Mouse (Mus musculus): ENCODE results near the gene Mrpl23. TPM values are rescaled to one million over a fixed set of nuclear protein-coding genes. Genes with fewer than 3 reads are reported as not detected.

The Mrpl23 gene
- polyA plus RNA-seq, 1 experiment from 2014 or later: 12.0 TPM

GRCm38 (mm10) chr7:142552591-142553416 is 20.3 kb downstream of the Mrpl23 start:
- peak; percentile 74 for ATAC-seq (ENCODE audit: insufficient number of reproducible peaks, low FRiP score)
- H3K4me1 ChIP-seq (replicated peaks): peaks cover 84% of the 10 kb centered on the region
- no peak overlapping the region for H3K4me3 ChIP-seq
- peak overlapping the region; percentile 29; the same call in 1 of the 2 replicates for H3K9ac ChIP-seq
- no peaks in the 10 kb centered on the region for H3K9me3 ChIP-seq (replicated peaks)
- WGBS: 17% methylated on average over 13 of the region's 13 CpGs
- 0 out of 2 replicates have a peak overlapping the region, but pooled peaks have one; percentile 20 for H3K4me2 ChIP-seq
- no peaks in the 10 kb centered on the region for H3K27me3 ChIP-seq (replicated peaks)
- H3K36me3 ChIP-seq: no peaks in the 10 kb centered on the region
- H3K27ac ChIP-seq (ENCODE audit: poor library complexity, severe bottlenecking): peak overlapping the region; percentile 94

DNA sequence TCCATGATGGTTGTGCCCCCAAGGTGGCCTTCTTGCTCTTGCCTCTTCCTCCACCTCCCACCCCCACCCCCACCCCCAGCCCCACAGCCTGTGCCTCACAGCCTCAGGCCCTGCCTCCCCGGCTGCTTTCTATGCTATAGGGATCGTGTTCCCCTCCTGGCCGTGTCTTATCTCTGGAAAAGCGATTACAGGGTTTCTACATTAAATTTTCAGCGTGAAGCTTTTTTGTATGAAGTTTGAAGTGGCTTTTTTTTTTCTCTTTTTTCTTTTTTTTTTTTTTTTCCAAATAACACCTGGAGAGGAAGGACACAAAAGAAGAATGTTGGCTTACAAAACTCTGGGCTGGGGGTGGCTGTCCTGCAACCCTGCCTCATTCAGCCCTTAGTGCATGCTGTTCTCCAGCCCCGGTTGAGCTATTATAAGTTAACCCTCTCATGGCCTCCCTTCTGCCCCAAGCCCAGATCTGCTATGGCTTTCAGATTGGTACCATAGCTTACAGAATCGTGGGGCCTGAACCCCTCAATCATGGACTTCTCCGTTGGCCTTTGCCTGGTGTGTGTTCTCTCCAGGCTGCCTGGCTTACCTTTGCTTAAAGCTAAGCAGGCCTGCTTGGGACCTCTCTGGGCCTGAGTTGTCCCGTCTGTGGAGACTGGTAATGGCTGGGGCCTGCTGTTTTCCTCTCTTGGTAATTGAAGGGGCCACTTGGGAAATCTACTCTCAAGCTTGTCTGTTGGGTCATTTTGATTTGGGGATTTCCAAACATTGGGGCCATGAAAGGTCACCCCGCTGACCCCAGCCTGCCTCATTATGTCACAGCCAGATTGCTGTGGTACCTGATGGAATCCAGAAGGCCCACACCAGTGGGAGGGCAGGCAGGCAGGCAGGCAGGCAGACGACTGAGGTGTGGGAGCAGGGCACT is 21.2 kb downstream of the Mrpl23 start:
- Histone ChIP-seq H3K4me3 (no peak overlapping the region), H3K27ac (ENCODE audit: poor library complexity, severe bottlenecking) (peak overlapping the region; percentile 94), H3K9me3 (replicated peaks) (no peaks in the 10 kb centered on the region), H3K9ac (peak overlapping the region; percentile 48; the same call in 1 of the 2 replicates), H3K4me1 (replicated peaks) (peaks cover 81% of the 10 kb centered on the region), H3K36me3 (no peaks in the 10 kb centered on the region), H3K27me3 (replicated peaks) (no peaks in the 10 kb centered on the region), H3K4me2 (0 out of 2 replicates have a peak overlapping the region, but pooled peaks have one; percentile 20)
- peak; percentile 13; the same call in 1 of the 2 replicates for ATAC-seq (ENCODE audit: insufficient number of reproducible peaks, low FRiP score)
- WGBS: 16% methylated on average over 11 of the region's 11 CpGs

GRCm38 (mm10) chr7:142554625-142555024 is 22.1 kb downstream of the Mrpl23 start:
- H3K27me3 ChIP-seq (replicated peaks): no peaks in the 10 kb centered on the region
- H3K9me3 ChIP-seq (replicated peaks): no peaks in the 10 kb centered on the region
- H3K4me2 ChIP-seq: no peak overlapping the region
- no peak overlapping the region; the same call in none of the 2 replicates for H3K9ac ChIP-seq
- peaks cover 77% of the 10 kb centered on the region for H3K4me1 ChIP-seq (replicated peaks)
- H3K4me3 ChIP-seq: no peak overlapping the region
- no peak for ATAC-seq (ENCODE audit: insufficient number of reproducible peaks, low FRiP score)
- no peaks in the 10 kb centered on the region for H3K36me3 ChIP-seq
- 34% methylated on average over 1 of the region's 1 CpGs for WGBS
- peak overlapping the region; percentile 83 for H3K27ac ChIP-seq (ENCODE audit: poor library complexity, severe bottlenecking)

DNA sequence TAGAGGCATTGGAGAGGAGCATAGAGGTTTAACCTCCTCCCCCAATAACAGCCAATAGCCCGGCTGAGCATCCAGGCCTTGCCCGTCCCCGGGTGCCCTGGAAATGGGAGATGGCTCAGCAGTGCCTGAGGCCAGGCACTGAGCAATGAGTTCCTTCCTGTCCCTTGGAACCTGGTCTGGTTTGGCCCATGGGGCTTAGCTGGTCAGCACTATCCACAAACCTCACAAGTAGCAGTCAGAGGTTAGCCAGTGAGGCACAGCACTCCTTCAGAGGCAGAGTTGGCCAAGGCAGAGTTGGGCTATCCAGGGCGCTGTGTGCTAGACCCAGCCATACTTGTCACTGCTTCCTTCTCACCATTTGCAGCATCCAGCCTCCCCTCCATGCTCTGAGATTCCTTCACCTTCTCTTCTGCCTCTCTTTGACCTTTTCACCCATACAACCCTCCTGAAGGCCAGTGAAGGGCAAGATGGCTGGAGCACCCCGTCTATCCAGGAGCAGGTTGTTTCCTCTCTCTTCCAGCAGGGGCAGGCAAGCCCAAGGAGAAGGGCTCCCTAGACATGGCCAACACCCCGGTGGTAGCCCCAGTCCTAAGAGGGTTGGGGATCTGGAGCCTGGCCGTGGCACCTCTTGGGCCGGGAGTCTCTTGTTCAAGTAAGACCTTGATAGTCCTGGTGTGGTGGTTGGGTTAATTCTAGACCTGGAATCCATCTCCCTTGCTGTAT is 23.0 kb downstream of the Mrpl23 start:
- Histone ChIP-seq H3K9me3 (replicated peaks) (no peaks in the 10 kb centered on the region), H3K9ac (no peak overlapping the region), H3K4me1 (replicated peaks) (peaks cover 78% of the 10 kb centered on the region), H3K36me3 (no peaks in the 10 kb centered on the region), H3K4me3 (no peak overlapping the region), H3K27ac (ENCODE audit: poor library complexity, severe bottlenecking) (no peak overlapping the region), H3K4me2 (no peak overlapping the region), H3K27me3 (replicated peaks) (no peaks in the 10 kb centered on the region)
- no peak for ATAC-seq (ENCODE audit: insufficient number of reproducible peaks, low FRiP score)
- WGBS: 82% methylated on average over 8 of the region's 8 CpGs

GRCm38 (mm10) chr7:142556089-142556476 is 23.6 kb downstream of the Mrpl23 start:
- ATAC-seq (ENCODE audit: insufficient number of reproducible peaks, low FRiP score): no peak
- H3K36me3 ChIP-seq: no peaks in the 10 kb centered on the region
- H3K9ac ChIP-seq: no peak overlapping the region
- WGBS: 90% methylated on average over 2 of the region's 2 CpGs
- H3K27me3 ChIP-seq (replicated peaks): no peaks in the 10 kb centered on the region
- H3K4me3 ChIP-seq: no peak overlapping the region
- H3K4me2 ChIP-seq: no peak overlapping the region
- peaks cover 78% of the 10 kb centered on the region for H3K4me1 ChIP-seq (replicated peaks)
- H3K9me3 ChIP-seq (replicated peaks): no peaks in the 10 kb centered on the region
- no peak overlapping the region for H3K27ac ChIP-seq (ENCODE audit: poor library complexity, severe bottlenecking)

- H3K4me2 ChIP-seq: no peak overlapping the region
- 28% methylated on average over 6 of the region's 6 CpGs for WGBS
- no peak overlapping the region for H3K9ac ChIP-seq
- H3K4me3 ChIP-seq: no peak overlapping the region
- no peak overlapping the region for H3K27ac ChIP-seq (ENCODE audit: poor library complexity, severe bottlenecking)
- no peaks in the 10 kb centered on the region for H3K27me3 ChIP-seq (replicated peaks)
- H3K36me3 ChIP-seq: no peaks in the 10 kb centered on the region
- peaks cover 79% of the 10 kb centered on the region for H3K4me1 ChIP-seq (replicated peaks)
- no peaks in the 10 kb centered on the region for H3K9me3 ChIP-seq (replicated peaks)
- no peak for ATAC-seq (ENCODE audit: insufficient number of reproducible peaks, low FRiP score)
Measured at GRCm38 (mm10) chr7:142557696-142558095, 25.2 kb downstream of the Mrpl23 start.

DNA sequence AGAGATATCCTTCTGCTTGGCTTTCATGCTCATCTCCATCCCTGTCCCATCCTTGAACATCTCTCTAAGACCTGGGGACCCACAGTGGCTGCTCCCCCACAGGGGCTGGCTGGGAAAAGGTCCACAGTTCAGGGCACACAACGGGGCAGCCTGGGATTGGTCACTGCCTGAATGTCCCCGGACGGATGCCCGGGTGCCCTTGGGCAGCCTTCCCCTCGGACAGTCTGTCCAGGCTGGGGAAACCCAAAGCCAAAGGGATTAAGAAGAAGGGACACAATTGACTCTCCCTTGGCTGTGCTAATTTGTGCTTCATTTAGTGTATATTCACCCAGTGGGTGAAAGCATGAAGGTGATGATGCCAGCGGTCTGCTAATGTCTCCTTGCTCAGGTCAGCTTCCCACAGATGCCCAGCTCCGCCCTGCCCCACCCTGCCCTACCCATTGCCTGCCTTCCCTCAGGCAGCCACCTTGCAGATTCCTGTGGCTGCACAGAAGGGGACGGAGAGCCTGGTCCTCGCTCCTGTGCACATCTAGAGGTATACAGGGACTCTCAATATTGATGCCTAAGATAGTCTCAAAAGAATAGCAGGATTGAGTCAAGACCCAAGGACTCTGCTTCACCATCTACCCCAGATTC is 26.1 kb downstream of the Mrpl23 start:
- WGBS: 93% methylated on average over 9 of the region's 9 CpGs
- Histone ChIP-seq H3K27me3 (replicated peaks) (no peaks in the 10 kb centered on the region), H3K9ac (no peak overlapping the region), H3K4me2 (no peak overlapping the region), H3K4me3 (no peak overlapping the region), H3K36me3 (no peaks in the 10 kb centered on the region), H3K27ac (ENCODE audit: poor library complexity, severe bottlenecking) (no peak overlapping the region), H3K4me1 (replicated peaks) (peaks cover 81% of the 10 kb centered on the region), H3K9me3 (replicated peaks) (no peaks in the 10 kb centered on the region)
- no peak for ATAC-seq (ENCODE audit: insufficient number of reproducible peaks, low FRiP score)

- no peak for ATAC-seq (ENCODE audit: insufficient number of reproducible peaks, low FRiP score)
- H3K4me3 ChIP-seq: no peak overlapping the region
Measured at GRCm38 (mm10) chr7:142559651-142560175, 27.2 kb downstream of the Mrpl23 start.

GRCm38 (mm10) chr7:142560942-142561855 is 28.7 kb downstream of the Mrpl23 start:
- H3K4me2 ChIP-seq: peak overlapping the region; percentile 37
- H3K4me3 ChIP-seq: no peak overlapping the region
- WGBS: 16% methylated on average over 18 of the region's 18 CpGs
- no peaks in the 10 kb centered on the region for H3K27me3 ChIP-seq (replicated peaks)
- peaks cover 68% of the 10 kb centered on the region for H3K4me1 ChIP-seq (replicated peaks)
- no peaks in the 10 kb centered on the region for H3K9me3 ChIP-seq (replicated peaks)
- peak overlapping the region; percentile 67 for H3K27ac ChIP-seq (ENCODE audit: poor library complexity, severe bottlenecking)
- no peaks in the 10 kb centered on the region for H3K36me3 ChIP-seq
- peak overlapping the region; percentile 40; the same call in 1 of the 2 replicates for H3K9ac ChIP-seq
- peak; percentile 54 for ATAC-seq (ENCODE audit: insufficient number of reproducible peaks, low FRiP score)

More at GRCm38 (mm10) chr7:142559651-142560175, 27.2 kb downstream of the Mrpl23 start:
- Histone ChIP-seq H3K4me1 (replicated peaks) (peaks cover 72% of the 10 kb centered on the region), H3K27me3 (replicated peaks) (no peaks in the 10 kb centered on the region), H3K9me3 (replicated peaks) (no peaks in the 10 kb centered on the region), H3K27ac (ENCODE audit: poor library complexity, severe bottlenecking) (peak overlapping the region; percentile 22; the same call in 1 of the 2 replicates), H3K9ac (0 out of 2 replicates have a peak overlapping the region, but pooled peaks have one; percentile 17), H3K36me3 (no peaks in the 10 kb centered on the region), H3K4me2 (no peak overlapping the region)
- WGBS: 33% methylated on average over 5 of the region's 5 CpGs

All from heart, embryonic 12.5 days (tissue).